Mouse (Mus musculus): ENCODE results near the gene Pde7b. TPM values are rescaled to one million over a fixed set of nuclear protein-coding genes. Genes with fewer than 3 reads are reported as not detected.

The Pde7b gene
- polyA plus RNA-seq, 1 experiment from 2014 or later = 12.1 TPM

DNA sequence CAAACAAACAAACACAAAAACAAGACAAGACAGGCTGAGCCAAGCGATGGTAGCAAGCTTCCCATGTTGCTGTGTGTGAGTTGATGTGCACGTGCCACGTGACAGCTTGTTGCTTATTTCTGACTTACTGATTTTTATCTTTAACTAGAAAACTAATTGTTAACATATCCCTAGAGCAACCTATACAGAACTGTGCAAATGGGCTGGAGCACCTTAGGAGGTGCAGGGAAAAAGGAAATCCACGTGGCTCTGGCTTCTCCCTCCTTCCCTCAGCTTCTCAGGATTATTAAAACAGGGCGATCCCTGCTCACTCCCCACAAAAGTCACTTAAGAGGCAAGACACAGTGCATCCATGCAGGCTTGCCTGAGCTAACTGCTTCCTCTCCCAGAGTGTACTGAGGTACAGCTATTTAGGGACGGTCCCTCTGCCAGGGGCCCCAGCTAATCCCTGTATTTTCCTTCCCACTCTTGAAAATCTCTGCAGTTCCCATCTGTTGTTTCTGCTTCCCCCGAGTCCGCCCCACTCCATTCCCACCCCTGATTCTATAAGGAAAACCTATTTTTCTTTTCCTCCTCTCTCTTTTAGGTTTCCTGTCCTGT is 606 bp upstream of the Pde7b start:
- Histone ChIP-seq H3K4me1 (ENCODE audit: control insufficient read depth, insufficient read depth, low read length) (peaks cover 9% of the 10 kb centered on the region), H3K9me3 (replicated peaks; ENCODE audit: control insufficient read depth, low read length) (no peaks in the 10 kb centered on the region), H3K36me3 (ENCODE audit: control insufficient read depth, insufficient read depth, low read length) (no peaks in the 10 kb centered on the region), H3K9ac (ENCODE audit: low read depth, low read length) (no peak overlapping the region), H3K4me3 (ENCODE audit: low read depth, low read length) (peak overlapping the region; percentile 28; the same call in 1 of the 2 replicates), H3K27me3 (ENCODE audit: control insufficient read depth, insufficient read depth, low read length) (no peaks in the 10 kb centered on the region), H3K27ac (ENCODE audit: low read depth, low read length) (no peak overlapping the region), H3K4me2 (peak overlapping the region; percentile 55)
- ATAC-seq (replicated peaks; ENCODE audit: insufficient number of reproducible peaks, low FRiP score, low TSS enrichment) = no peak
- 49% methylated on average over 8 of the region's 8 CpGs for WGBS (ENCODE audit: insufficient replicate concordance)

DNA sequence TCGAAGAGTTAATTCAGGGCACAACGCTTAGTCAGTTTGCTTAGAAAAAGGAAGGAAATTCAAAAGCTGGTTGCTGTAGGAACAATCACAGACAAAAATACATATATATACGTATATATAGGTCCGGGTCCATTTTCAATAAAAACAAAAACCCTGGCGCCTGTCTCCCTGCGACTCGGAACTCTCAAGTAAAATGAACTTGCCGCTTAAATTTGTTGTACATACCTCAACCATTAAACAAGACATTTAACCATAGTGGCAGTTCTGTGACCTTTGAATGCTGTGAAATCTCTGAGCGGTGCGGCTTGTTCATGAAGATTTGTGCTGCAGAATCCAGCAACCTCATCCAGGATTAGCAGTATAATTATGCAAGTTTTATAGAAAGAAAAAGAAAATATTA is 427 bp downstream of the Pde7b start:
- Histone ChIP-seq H3K4me3 (ENCODE audit: low read depth, low read length) (peak overlapping the region; percentile 28), H3K4me2 (peak overlapping the region; percentile 55), H3K9me3 (replicated peaks; ENCODE audit: control insufficient read depth, low read length) (no peaks in the 10 kb centered on the region), H3K27me3 (ENCODE audit: control insufficient read depth, insufficient read depth, low read length) (no peaks in the 10 kb centered on the region), H3K9ac (ENCODE audit: low read depth, low read length) (peak overlapping the region; percentile 61), H3K36me3 (ENCODE audit: control insufficient read depth, insufficient read depth, low read length) (no peaks in the 10 kb centered on the region), H3K27ac (ENCODE audit: low read depth, low read length) (peak overlapping the region; percentile 30; the same call in 1 of the 2 replicates), H3K4me1 (ENCODE audit: control insufficient read depth, insufficient read depth, low read length) (peaks cover 9% of the 10 kb centered on the region)
- WGBS (ENCODE audit: insufficient replicate concordance) = 46% methylated on average over 10 of the region's 10 CpGs
- no peak for ATAC-seq (replicated peaks; ENCODE audit: insufficient number of reproducible peaks, low FRiP score, low TSS enrichment)

DNA sequence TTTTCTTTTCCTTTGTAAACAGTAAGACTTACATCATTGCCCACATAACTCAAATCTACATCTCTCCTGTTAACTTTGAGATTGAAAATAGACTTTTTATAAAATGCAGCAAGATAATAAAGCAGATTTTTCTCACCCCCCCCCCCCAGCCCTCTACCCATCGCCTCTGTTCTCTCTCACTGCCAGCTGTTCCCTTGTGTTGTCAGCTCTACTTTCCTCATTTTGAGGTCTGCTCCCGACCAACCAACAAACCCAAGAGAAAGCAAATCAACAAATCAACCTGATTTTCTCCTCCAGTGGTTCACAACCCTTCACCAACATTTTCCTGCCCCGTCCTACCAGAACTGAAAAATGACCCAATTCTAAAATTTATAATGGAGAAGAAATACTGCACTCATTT is 916 bp downstream of the Pde7b start:
- Histone ChIP-seq H3K4me3 (ENCODE audit: low read depth, low read length) (peak overlapping the region; percentile 28), H3K36me3 (ENCODE audit: control insufficient read depth, insufficient read depth, low read length) (no peaks in the 10 kb centered on the region), H3K27ac (ENCODE audit: low read depth, low read length) (peak overlapping the region; percentile 51; the same call in 1 of the 2 replicates), H3K4me1 (ENCODE audit: control insufficient read depth, insufficient read depth, low read length) (peaks cover 9% of the 10 kb centered on the region), H3K27me3 (ENCODE audit: control insufficient read depth, insufficient read depth, low read length) (no peaks in the 10 kb centered on the region), H3K4me2 (peak overlapping the region; percentile 55), H3K9me3 (replicated peaks; ENCODE audit: control insufficient read depth, low read length) (no peaks in the 10 kb centered on the region), H3K9ac (ENCODE audit: low read depth, low read length) (peak overlapping the region; percentile 61)
- no peak for ATAC-seq (replicated peaks; ENCODE audit: insufficient number of reproducible peaks, low FRiP score, low TSS enrichment)
- 40% methylated on average over 3 of the region's 3 CpGs for WGBS (ENCODE audit: insufficient replicate concordance)

DNA sequence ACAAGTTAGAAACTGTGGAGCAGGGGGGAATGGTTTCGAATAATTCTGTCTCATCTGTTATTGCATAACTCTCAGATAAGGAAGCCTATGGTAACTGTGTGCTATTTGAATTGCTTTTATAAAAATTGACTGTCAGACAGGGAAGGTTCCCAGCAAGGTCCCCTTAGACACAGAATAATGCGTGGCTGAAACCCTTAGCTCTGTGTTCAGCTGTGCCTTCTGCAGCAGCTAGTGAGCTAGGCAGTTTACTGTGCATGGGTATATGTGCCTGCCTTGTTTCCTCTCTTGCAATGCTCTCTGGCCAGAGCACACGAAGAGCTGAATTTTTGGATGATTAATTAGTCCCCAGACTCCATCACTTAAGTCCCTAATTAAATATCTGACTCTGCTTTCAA is 1.4 kb downstream of the Pde7b start:
- no peak for ATAC-seq (replicated peaks; ENCODE audit: insufficient number of reproducible peaks, low FRiP score, low TSS enrichment)
- Histone ChIP-seq H3K4me1 (ENCODE audit: control insufficient read depth, insufficient read depth, low read length) (peaks cover 9% of the 10 kb centered on the region), H3K4me2 (peak overlapping the region; percentile 55), H3K27ac (ENCODE audit: low read depth, low read length) (peak overlapping the region; percentile 82), H3K36me3 (ENCODE audit: control insufficient read depth, insufficient read depth, low read length) (no peaks in the 10 kb centered on the region), H3K9me3 (replicated peaks; ENCODE audit: control insufficient read depth, low read length) (no peaks in the 10 kb centered on the region), H3K27me3 (ENCODE audit: control insufficient read depth, insufficient read depth, low read length) (no peaks in the 10 kb centered on the region), H3K9ac (ENCODE audit: low read depth, low read length) (peak overlapping the region; percentile 60), H3K4me3 (ENCODE audit: low read depth, low read length) (peak overlapping the region; percentile 28)
- 35% methylated on average over 3 of the region's 3 CpGs for WGBS (ENCODE audit: insufficient replicate concordance)

GRCm38 (mm10) chr10:20722651-20723520 is 2.0 kb downstream of the Pde7b start:
- H3K4me2 ChIP-seq = peak overlapping the region; percentile 55
- no peaks in the 10 kb centered on the region for H3K27me3 ChIP-seq (ENCODE audit: control insufficient read depth, insufficient read depth, low read length)
- H3K4me1 ChIP-seq (ENCODE audit: control insufficient read depth, insufficient read depth, low read length) = peaks cover 9% of the 10 kb centered on the region
- no peaks in the 10 kb centered on the region for H3K9me3 ChIP-seq (replicated peaks; ENCODE audit: control insufficient read depth, low read length)
- peak overlapping the region; percentile 60 for H3K9ac ChIP-seq (ENCODE audit: low read depth, low read length)
- no peak for ATAC-seq (replicated peaks; ENCODE audit: insufficient number of reproducible peaks, low FRiP score, low TSS enrichment)
- peak overlapping the region; percentile 82 for H3K27ac ChIP-seq (ENCODE audit: low read depth, low read length)
- 43% methylated on average over 9 of the region's 9 CpGs for WGBS (ENCODE audit: insufficient replicate concordance)
- peak overlapping the region; percentile 28 for H3K4me3 ChIP-seq (ENCODE audit: low read depth, low read length)
- no peaks in the 10 kb centered on the region for H3K36me3 ChIP-seq (ENCODE audit: control insufficient read depth, insufficient read depth, low read length)

DNA sequence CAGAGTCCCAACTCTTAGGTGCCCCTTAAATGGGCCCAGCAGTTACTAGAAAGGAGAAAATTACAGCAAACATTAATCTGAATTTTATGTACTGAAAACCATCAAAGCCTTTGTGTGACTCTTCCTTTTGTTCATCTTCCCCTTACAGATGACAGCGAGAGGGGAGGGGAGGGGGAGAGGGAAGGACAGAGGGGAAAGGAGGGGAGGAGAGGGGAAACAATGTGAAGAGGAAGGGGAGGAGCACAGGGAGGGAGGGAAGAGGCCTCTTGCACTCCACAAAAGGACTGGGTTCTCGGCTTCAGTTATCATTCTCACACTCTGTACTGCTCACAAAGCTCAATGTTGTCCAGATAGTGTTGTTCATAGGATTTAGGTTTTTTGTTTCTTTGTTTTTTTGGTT is 5.7 kb downstream of the Pde7b start:
- Histone ChIP-seq H3K27me3 (ENCODE audit: control insufficient read depth, insufficient read depth, low read length) (no peaks in the 10 kb centered on the region), H3K27ac (ENCODE audit: low read depth, low read length) (no peak overlapping the region), H3K4me1 (ENCODE audit: control insufficient read depth, insufficient read depth, low read length) (peaks cover 3% of the 10 kb centered on the region), H3K36me3 (ENCODE audit: control insufficient read depth, insufficient read depth, low read length) (no peaks in the 10 kb centered on the region), H3K4me3 (ENCODE audit: low read depth, low read length) (no peak overlapping the region), H3K9me3 (replicated peaks; ENCODE audit: control insufficient read depth, low read length) (no peaks in the 10 kb centered on the region), H3K9ac (ENCODE audit: low read depth, low read length) (no peak overlapping the region), H3K4me2 (no peak overlapping the region)
- 61% methylated on average over 2 of the region's 2 CpGs for whole genome bisulfite sequencing (ENCODE audit: insufficient replicate concordance)
- ATAC-seq (replicated peaks; ENCODE audit: insufficient number of reproducible peaks, low FRiP score, low TSS enrichment) = no peak

GRCm38 (mm10) chr10:20700633-20701032 is 24.2 kb downstream of the Pde7b start:
- Histone ChIP-seq H3K9me3 (replicated peaks; ENCODE audit: control insufficient read depth, low read length) (no peaks in the 10 kb centered on the region), H3K4me3 (ENCODE audit: low read depth, low read length) (no peak overlapping the region), H3K4me2 (no peak overlapping the region), H3K27me3 (ENCODE audit: control insufficient read depth, insufficient read depth, low read length) (no peaks in the 10 kb centered on the region), H3K9ac (ENCODE audit: low read depth, low read length) (no peak overlapping the region), H3K4me1 (ENCODE audit: control insufficient read depth, insufficient read depth, low read length) (no peaks in the 10 kb centered on the region; the same call in 1 of the 2 replicates), H3K27ac (ENCODE audit: low read depth, low read length) (peak overlapping the region; percentile 22; the same call in 1 of the 2 replicates), H3K36me3 (ENCODE audit: control insufficient read depth, insufficient read depth, low read length) (no peaks in the 10 kb centered on the region)
- 67% methylated on average over 7 of the region's 7 CpGs for WGBS (ENCODE audit: insufficient replicate concordance)
- ATAC-seq (replicated peaks; ENCODE audit: insufficient number of reproducible peaks, low FRiP score, low TSS enrichment) = no peak; the same call in 1 of the 2 replicates

DNA sequence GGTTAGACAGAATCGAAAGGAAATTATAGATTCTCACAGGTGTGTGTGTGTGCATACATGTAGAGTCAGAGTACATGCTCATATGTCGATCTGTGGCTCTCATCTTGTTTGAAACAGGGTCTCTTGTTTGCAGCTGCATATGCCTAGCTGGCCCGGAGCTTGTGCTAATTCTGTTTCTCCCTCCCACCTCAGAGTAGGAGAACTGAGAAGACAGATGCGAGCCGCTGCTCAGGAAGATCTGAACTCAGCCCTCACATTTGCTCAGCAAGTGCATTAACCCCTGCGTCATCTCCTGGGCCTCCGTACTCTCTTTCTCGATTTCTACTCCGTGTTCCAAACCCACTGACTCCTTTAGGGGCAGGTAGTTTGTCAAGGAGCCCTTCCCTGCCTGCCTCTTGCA is 25.0 kb downstream of the Pde7b start:
- 81% methylated on average over 9 of the region's 9 CpGs for whole genome bisulfite sequencing (ENCODE audit: insufficient replicate concordance)
- no peak overlapping the region for H3K9ac ChIP-seq (ENCODE audit: low read depth, low read length)
- H3K27ac ChIP-seq (ENCODE audit: low read depth, low read length) = 0 out of 2 replicates have a peak overlapping the region, but pooled peaks have one; percentile 22
- no peak overlapping the region for H3K4me3 ChIP-seq (ENCODE audit: low read depth, low read length)
- H3K4me2 ChIP-seq = no peak overlapping the region
- no peak for ATAC-seq (replicated peaks; ENCODE audit: insufficient number of reproducible peaks, low FRiP score, low TSS enrichment)
- H3K36me3 ChIP-seq (ENCODE audit: control insufficient read depth, insufficient read depth, low read length) = no peaks in the 10 kb centered on the region
- H3K9me3 ChIP-seq (replicated peaks; ENCODE audit: control insufficient read depth, low read length) = no peaks in the 10 kb centered on the region
- no peaks in the 10 kb centered on the region; the same call in 1 of the 2 replicates for H3K4me1 ChIP-seq (ENCODE audit: control insufficient read depth, insufficient read depth, low read length)
- H3K27me3 ChIP-seq (ENCODE audit: control insufficient read depth, insufficient read depth, low read length) = no peaks in the 10 kb centered on the region
